Mouse (Mus musculus) CH12.LX (cell line): ENCODE data around the gene S100a10.

Experiments
- CTCF ChIP-seq, 2 experiments: IDR thresholded peaks in 1 of 2; conservative IDR thresholded peaks in 1 of 2; 2 replicates each; pipeline ENCODE4 v1.5.1; 2011 to 2012; ENCODE audit warnings: low read depth in 2 of 2, low read length in 2 of 2, improper control_type of control experiment in 1 of 2, inconsistent platforms in 1 of 2, mild to moderate bottlenecking in 1 of 2, moderate library complexity in 1 of 2
- MXI1 ChIP-seq: IDR thresholded peaks from 2 replicates; pipeline ENCODE4 v1.6.1; 2011; ENCODE audit warnings: mild to moderate bottlenecking, low read depth, low read length, improper control_type of control experiment
- POLR2A ChIP-seq: IDR thresholded peaks from 2 replicates; pipeline ENCODE4 v1.6.1; 2011; ENCODE audit warnings: low read depth, mild to moderate bottlenecking, improper control_type of control experiment, low read length
- TBP ChIP-seq: conservative IDR thresholded peaks from 2 replicates; pipeline ENCODE4 v1.6.1; 2011; ENCODE audit warnings: low read depth, low read length, improper control_type of control experiment
- USF2 ChIP-seq: conservative IDR thresholded peaks from 2 replicates; pipeline ENCODE4 v1.6.1; 2011; ENCODE audit warnings: low read depth, low read length, improper control_type of control experiment

- no peak for TF ChIP-seq CTCF (conservative IDR thresholded peaks at IDR 0.05 in 1 of 2, IDR thresholded peaks at IDR 0.05 in 1 of 2; ENCODE audit: low read depth in 2 of 2, low read length in 2 of 2)
- TF ChIP-seq USF2 = no peak
- no peak for TF ChIP-seq MXI1
- TF ChIP-seq POLR2A = no peak
- no peak for TF ChIP-seq TBP
Measured at GRCm38 (mm10) chr3:93566892-93567291, 12.0 kb downstream of the S100a10 start.
